Mouse (Mus musculus) gonadal fat pad, adult 2 months (tissue): Measurements from ENCODE around the gene Dvl2. TPM values are rescaled to one million over a fixed set of nuclear protein-coding genes. Genes with fewer than 3 reads are reported as not detected.
"Not testable (repeated sequence)": the region's sequence is repeated elsewhere in the genome, so short reads cannot be mapped to it uniquely, and the experiment has no call there.

Source experiments
- DNase-seq: peaks from one replicate; pipeline ENCODE4 v3.0.0-alpha.2; 2012; ENCODE audit warnings: low read depth
- polyA plus RNA-seq: library from polyadenylated mRNA; depleted of rRNA; stranded (reverse); fragments of >200 nt; gene quantifications from 2 replicates; pipeline ENCODE4 v1.2.3, GENCODE M21; 2012; rRNA removed

The Dvl2 gene
- 13.7 and 19.1 TPM in 2 replicates for polyA plus RNA-seq

DNA sequence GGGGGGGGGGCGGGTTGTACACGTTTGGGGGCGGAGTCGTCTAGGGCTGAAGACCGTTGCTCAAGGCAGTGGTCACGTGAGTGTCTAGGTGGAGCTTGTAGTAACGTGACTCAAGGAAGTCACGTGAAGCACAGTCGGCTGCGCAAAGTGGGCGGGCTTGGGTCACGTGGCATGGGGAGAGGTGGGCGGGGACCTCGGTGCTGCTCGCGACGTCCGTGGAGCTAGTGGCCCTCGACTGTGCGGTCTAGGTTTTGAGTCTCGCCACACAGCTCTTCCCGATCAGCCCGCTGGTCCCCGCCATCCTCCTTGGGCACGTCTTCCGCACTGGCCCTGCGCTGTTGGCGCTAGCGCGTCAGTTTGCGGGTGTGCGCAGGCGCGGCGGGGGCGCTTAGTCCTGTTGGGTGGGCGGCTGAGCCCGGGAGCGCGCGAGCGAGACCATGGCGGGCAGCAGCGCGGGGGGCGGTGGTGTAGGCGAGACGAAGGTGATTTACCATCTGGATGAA is at the start of gene Dvl2:
Gene Dvl2 (plus strand): TSS at position 200 of the 503 bp plus-strand sequence.
- DNase-seq: no peak

GRCm38 (mm10) chr11:69950807-69951459 is 49.5 kb upstream of the Dvl2 start:
- no peak for DNase-seq

- no peak for DNase-seq
Measured at GRCm38 (mm10) chr11:69952274-69952673, 48.1 kb upstream of the Dvl2 start.

GRCm38 (mm10) chr11:69953267-69953915 is 47.0 kb upstream of the Dvl2 start:
- no peak for DNase-seq

- not testable (repeated sequence) for DNase-seq
Measured at GRCm38 (mm10) chr11:69955618-69956017, 44.8 kb upstream of the Dvl2 start.

GRCm38 (mm10) chr11:69956218-69956617 is 44.2 kb upstream of the Dvl2 start:
- no peak for DNase-seq

- no peak for DNase-seq
Measured at GRCm38 (mm10) chr11:69960616-69961015, 39.8 kb upstream of the Dvl2 start.

GRCm38 (mm10) chr11:69961841-69962240 is 38.6 kb upstream of the Dvl2 start:
- DNase-seq: no peak

- DNase-seq: no peak
Measured at GRCm38 (mm10) chr11:69964650-69965270, 35.6 kb upstream of the Dvl2 start, which contains the start of gene Cldn7. Gene Cldn7, plus strand, starts transcription at chr11:69964779.

- DNase-seq: no peak
Measured at GRCm38 (mm10) chr11:69965271-69966005, 35.0 kb upstream of the Dvl2 start.

DNA sequence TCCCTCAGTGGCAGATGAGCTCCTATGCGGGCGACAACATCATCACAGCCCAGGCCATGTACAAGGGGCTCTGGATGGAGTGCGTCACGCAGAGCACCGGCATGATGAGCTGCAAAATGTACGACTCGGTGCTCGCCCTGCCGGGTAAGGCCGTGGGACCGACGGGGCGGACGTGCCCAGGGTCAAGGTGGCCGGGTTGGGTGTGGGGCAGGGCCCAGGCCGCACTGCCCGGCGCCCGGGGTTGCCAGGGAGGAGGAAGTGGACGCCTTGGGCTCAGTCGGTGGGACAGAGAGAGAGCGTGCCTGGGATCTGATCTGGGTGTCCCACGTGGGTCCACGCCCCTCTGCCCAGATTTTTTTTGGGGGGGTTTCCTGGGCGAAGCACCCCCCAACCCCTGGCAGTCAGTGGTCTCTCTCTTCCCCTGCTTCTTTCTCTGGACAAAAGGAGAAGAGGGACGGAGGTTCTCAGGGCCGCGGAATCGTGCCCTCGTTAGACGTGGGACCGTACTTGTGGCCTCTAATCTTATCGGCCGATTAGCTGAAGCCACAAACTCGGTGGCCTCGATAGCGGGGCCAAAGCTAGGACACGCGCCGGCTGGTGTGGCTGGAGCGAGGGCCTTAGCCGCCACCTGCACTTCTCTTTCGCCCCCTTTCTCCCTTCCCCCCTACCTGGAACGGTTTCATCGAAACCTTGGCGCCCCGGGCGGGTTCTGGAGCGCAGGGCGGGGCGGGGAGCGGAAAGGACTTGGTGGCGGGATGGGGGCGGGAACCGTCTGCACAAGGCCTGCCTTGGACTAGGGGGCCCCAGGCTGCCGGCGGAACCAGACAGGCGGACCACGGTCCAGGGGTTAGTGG is 34.2 kb upstream of the Dvl2 start:
- no peak for DNase-seq

GRCm38 (mm10) chr11:69966860-69967517 is 33.4 kb upstream of the Dvl2 start:
- DNase-seq: no peak

DNA sequence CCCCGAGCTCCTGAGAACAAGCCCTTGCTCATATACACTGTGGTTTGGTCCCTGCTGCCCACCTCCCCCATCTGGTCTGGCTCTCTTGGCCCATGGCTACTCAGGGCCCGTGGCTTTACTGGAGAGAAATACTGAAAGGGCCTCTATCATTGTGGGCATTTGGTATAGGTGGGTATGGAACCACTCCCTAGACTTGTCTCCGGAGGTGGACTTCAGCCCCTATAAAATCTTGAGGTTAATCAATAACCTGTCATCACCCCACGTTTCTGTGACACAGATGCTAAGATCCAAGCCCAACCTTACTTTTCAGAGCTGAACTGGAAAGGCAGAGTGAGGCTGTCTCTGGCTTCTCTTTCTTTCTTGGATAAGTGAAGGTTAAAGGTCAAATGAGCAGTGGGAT is 31.6 kb upstream of the Dvl2 start:
- no peak for DNase-seq

DNA sequence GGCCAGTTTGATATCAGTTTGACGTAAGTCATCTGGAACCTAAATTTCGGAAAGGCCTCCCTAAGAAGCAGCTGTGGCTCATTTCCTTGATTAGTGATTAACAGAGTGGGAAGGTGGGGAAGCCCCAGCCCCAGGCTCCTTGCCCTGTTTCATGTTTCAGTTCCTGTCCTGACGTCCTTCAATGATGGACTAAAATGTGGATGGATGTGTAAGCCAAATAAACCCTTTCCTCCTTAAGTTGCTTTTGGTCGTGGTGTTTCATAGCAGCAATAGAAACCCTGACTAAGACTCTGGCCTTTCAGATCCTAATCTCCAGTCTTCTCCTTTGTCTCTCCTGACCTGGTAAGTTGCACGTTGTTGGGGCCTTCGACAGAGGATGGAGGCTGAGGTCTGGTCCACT is 30.2 kb upstream of the Dvl2 start:
- DNase-seq: no peak

DNA sequence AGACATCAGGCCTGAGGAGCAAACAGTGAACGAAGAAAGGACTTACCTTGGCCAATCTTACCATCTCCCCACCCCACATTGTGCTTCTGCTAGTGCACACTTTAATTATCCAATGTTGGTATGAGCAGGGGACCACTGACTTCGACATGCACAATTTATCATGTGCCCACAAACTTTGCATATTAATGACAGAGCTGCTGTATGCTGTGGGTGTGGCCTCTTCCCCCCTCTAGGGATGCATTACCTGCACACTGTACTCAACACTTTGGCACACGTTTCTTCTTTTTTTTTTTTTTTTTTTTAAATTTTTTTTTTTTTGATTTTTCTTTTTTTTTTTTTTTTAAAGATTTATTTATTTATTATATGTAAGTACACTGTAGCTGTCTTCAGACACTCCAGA is 29.6 kb upstream of the Dvl2 start:
- no peak for DNase-seq

DNA sequence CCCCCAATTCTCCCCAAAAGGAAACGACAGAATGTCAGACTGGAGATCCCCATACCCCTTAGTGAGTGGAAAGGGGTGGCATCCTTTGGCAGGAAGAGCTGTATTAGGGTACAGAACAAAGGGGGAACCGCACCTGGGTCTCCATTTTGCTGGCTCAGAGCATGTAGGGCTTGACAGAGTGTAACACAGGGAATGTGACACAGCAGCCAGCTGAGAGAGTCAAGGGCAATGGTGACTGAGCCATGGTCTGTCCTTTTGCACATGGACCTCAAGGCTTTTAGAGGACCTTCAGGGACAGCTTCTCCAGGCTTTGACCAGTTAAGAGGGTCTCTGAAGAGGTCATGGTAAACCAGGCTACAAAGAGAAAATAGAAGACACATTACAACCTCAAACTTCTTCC is 25.5 kb upstream of the Dvl2 start:
- DNase-seq: no peak

- DNase-seq: no peak
Measured at GRCm38 (mm10) chr11:69976271-69976670, 24.1 kb upstream of the Dvl2 start.

DNA sequence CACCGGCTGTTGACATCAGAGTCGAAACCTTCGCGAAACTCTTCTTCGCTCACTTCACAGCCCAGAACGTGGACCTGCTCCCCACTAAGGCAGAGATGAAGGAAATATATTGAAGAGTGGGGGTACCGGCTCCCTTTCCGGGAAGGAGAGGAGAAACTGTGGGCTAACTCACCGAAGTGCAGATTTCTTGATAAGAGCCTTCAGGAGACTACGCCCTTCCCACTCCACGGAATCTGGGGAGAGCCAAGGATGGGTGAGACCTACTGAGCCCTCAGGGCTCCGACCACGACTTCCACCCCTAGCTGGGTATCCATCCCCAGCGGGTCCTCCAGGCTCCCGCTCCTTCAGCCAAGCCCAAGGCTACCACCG is 20.6 kb upstream of the Dvl2 start:
- no peak for DNase-seq

DNA sequence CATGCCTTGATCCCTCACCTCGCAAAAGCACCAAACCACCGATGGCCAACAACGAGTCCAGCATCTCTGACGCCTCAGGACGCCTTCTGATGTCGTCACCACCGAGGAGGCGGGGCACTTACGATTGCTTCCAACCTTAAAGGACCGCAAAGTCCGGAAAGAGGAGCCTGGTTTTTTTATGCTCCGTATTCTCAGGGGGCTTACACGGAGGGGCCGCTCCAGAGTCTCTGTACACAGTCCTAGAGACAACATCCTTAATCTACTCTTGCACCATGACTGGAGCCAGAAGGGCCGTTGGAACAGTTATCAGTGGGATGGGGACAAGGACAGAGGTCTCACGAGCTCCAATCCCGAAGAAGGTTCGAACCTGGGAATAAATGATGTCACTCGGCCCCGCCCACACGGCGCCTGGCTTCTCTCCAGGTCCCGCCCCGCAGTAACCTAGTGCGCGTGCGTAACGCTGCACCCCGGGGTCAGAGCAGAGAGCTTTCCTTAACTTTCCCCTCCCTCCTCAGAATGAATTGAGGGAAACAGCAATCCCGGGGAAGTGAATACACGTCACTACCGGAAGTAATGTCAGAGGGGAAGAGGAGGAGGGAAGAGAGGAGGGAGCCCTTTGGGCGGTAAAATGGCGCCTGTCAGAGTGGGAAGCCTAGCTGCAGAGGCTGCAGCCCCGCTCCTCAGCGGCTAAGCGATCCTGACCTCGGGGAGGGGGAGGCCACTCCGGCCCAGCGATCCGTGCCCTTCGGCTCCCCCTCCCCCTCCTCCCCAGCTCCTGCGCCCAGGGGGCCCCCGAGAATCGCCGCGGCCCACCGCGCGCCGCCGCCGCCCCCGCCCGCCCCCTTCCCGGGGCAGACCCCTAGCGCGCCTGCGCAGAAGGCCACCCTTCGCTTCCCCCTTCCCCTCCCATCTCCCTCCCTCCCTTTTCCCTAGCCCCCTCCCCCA is 19.9 kb upstream of the Dvl2 start:
- DNase-seq: peak; percentile 93
